Mouse (Mus musculus): ENCODE measurements around the gene Cdh23.

GRCm38 (mm10) chr10:60723345-60723744 is 27.1 kb upstream of the Cdh23 start:
- TF ChIP-seq CTCF (IDR thresholded peaks at IDR 0.05; ENCODE audit: low read depth) (no peak; the same call in 1 of the 2 replicates), EP300 (IDR thresholded peaks at IDR 0.05; ENCODE audit: low read depth) (no peak)

Data from heart, postnatal 0 days (tissue).